Mouse (Mus musculus) left cerebral cortex, adult 6 months (tissue): ENCODE measurements around the gene Mpz. TPM values are rescaled to one million over a fixed set of nuclear protein-coding genes. Genes with fewer than 3 reads are reported as not detected.

ENCODE experiments used
- long read RNA-seq, 2 experiments: library from polyadenylated mRNA; unstranded; transcript quantifications; one replicate each; pipeline ENCODE4 v2.0.0; 2019 to 2020
- polyA plus RNA-seq: library from polyadenylated mRNA; unstranded; fragments of <200 nt; fragmentation: Nextera tagmentation; gene quantifications from 2 replicates; pipeline ENCODE4 v1.2.3, GENCODE M21; 2021

The Mpz gene
- 0.10 and 0.14 TPM in 2 replicates for polyA plus RNA-seq
- long read RNA-seq, experiment 1 = 0 reads
- long read RNA-seq, experiment 2 = 0 reads

GRCm38 (mm10) chr1:171149974-171150760 is at the start of gene Mpz, which contains the start of gene Sdhc:
TSS of gene Mpz (plus strand) at chr1:171150711.
TSS of gene Sdhc (minus strand) at chr1:171150603.

GRCm38 (mm10) chr1:171113873-171114299 is 36.6 kb upstream of the Mpz start, which contains the start of gene Cfap126:
TSS of gene Cfap126 (plus strand) at chr1:171113918.

GRCm38 (mm10) chr1:171195887-171196397 is 45.4 kb downstream of the Mpz start, which contains the start of gene Pcp4l1:
TSS of gene Pcp4l1 (minus strand) at chr1:171196268.

Other genes starting within 250 kb of the Mpz start
- 0.72 and 1.3 TPM in 2 replicates for gene Fcrlb, start 237.8 kb upstream of the Mpz start, polyA plus RNA-seq
- gene Fcrla, start 223.1 kb upstream of the Mpz start, polyA plus RNA-seq = not detected in 2 replicates
- 4.7 and 5.4 TPM in 2 replicates for gene Fcgr2b, start 174.2 kb upstream of the Mpz start, polyA plus RNA-seq
- 0.23 and 0.37 TPM in 2 replicates for gene Fcgr4, start 131.8 kb upstream of the Mpz start, polyA plus RNA-seq
- gene Fcgr3, start 85.8 kb upstream of the Mpz start, polyA plus RNA-seq = 27.1 and 27.8 TPM in 2 replicates
- gene Cfap126, start 36.8 kb upstream of the Mpz start, polyA plus RNA-seq = 1.7 and 2.8 TPM in 2 replicates
- gene Sdhc, start 108 bp upstream of the Mpz start, polyA plus RNA-seq = 62.8 and 68.4 TPM in 2 replicates
- gene Pcp4l1, start 45.6 kb downstream of the Mpz start, polyA plus RNA-seq = 128 and 132 TPM in 2 replicates
- gene Nr1i3, start 63.3 kb downstream of the Mpz start, polyA plus RNA-seq = 0.09 and 0.15 TPM in 2 replicates
- 89.4 and 110 TPM in 2 replicates for gene Tomm40l, start 71.8 kb downstream of the Mpz start, polyA plus RNA-seq
- 3.2 and 4.7 TPM in 2 replicates for gene Apoa2, start 74.3 kb downstream of the Mpz start, polyA plus RNA-seq
- 94.0 and 105 TPM in 2 replicates for gene Fcer1g, start 83.7 kb downstream of the Mpz start, polyA plus RNA-seq
- 4.4 and 4.5 TPM in 2 replicates for gene Adamts4, start 99.7 kb downstream of the Mpz start, polyA plus RNA-seq
- 129 and 207 TPM in 2 replicates for gene Ndufs2, start 100.7 kb downstream of the Mpz start, polyA plus RNA-seq
- 53.3 and 58.3 TPM in 2 replicates for gene B4galt3, start 119.6 kb downstream of the Mpz start, polyA plus RNA-seq
- gene Ppox, start 130.5 kb downstream of the Mpz start, polyA plus RNA-seq = 9.7 and 14.4 TPM in 2 replicates
- 39.2 and 44.6 TPM in 2 replicates for gene Usp21, start 137.3 kb downstream of the Mpz start, polyA plus RNA-seq
- gene Ufc1, start 144.3 kb downstream of the Mpz start, polyA plus RNA-seq = 171 and 203 TPM in 2 replicates
- gene Dedd, start 178.4 kb downstream of the Mpz start, polyA plus RNA-seq = 35.3 and 38.1 TPM in 2 replicates
- 32.0 and 41.0 TPM in 2 replicates for gene Nit1, start 194.9 kb downstream of the Mpz start, polyA plus RNA-seq
- gene Pfdn2, start 195.0 kb downstream of the Mpz start, polyA plus RNA-seq = 136 and 195 TPM in 2 replicates
- gene Klhdc9, start 210.1 kb downstream of the Mpz start, polyA plus RNA-seq = 9.3 and 10.6 TPM in 2 replicates
- gene Nectin4, start 219.4 kb downstream of the Mpz start, polyA plus RNA-seq = 1.9 and 2.0 TPM in 2 replicates
- 0.60 and 0.85 TPM in 2 replicates for gene Arhgap30, start 238.2 kb downstream of the Mpz start, polyA plus RNA-seq